Mouse (Mus musculus) bone marrow, adult 2 months (tissue): Measurements from ENCODE around the gene Fmo6.

Experiments used
- CTCF ChIP-seq: fragments of 200-500 bp; IDR thresholded peaks from 2 replicates; pipeline ENCODE4 v1.5.1; 2011; ENCODE audit warnings: low read length, control low read depth; ENCODE audit not compliant: control insufficient read depth, insufficient read depth
- POLR2A ChIP-seq: fragments of 200-500 bp; IDR thresholded peaks from 2 replicates; pipeline ENCODE4 v1.6.1; 2011; ENCODE audit warnings: low read depth, mild to moderate bottlenecking, control low read depth, low read length, borderline replicate concordance; ENCODE audit not compliant: control insufficient read depth

DNA sequence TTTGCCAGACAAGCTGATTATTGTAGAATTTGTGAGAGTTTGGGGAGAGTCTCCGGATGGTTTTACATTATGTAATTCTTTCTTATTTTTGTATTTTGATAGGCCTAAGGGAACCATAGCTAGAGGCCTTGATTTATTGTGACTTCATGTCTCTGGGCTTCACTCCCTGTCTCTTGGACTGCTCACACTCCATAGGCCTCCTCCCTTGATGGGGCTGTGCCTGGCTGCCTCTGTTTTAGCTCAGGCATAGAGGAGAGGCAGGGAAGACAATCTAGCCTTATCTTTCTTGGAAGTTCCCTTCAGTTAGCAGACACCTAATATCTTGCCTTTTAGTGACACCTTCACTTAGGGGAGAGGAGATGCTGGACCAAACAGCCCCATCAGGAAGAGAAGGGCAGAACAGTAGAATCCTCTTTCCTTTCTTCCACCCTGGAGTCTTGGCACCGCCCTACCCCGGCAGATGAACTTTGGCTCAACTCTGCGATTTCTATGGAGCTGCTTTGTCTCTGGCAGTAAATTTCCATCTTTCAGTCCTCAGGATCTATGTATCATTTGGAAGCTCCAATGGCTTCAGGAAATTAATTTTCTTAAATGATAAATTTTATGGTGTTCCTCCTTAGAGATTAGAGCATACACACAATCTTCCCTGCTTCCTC, 1.5 kb upstream of the Fmo6 start:
- no peak for TF ChIP-seq POLR2A
- no peak for TF ChIP-seq CTCF
